Mouse (Mus musculus): ENCODE results near the gene Phlpp1.
"Not testable (repeated sequence)": the region's sequence is repeated elsewhere in the genome, so short reads cannot be mapped to it uniquely, and the experiment has no call there.

The Phlpp1 gene

DNA sequence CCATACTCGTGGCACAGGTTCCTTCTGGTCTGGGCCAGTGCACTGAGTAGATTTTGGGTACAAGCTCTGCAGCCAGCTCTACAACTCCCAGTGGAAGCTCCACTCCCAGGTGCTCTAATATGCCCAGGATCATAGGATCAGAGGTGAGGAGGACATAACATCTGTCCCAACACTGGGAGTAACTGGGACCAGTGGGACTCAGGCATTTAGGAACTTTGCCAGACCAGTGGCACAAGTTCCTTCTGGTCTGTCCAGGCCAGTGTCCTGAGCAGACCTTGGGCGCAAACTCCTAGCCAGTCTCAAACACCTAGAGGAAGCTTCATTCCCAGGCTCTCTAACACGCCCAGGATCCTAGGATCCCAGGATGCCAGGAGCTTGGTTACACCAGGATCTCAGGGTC is 72.7 kb downstream of the Phlpp1 start:
- DNase-seq (ENCODE audit: low read depth): no peak

DNA sequence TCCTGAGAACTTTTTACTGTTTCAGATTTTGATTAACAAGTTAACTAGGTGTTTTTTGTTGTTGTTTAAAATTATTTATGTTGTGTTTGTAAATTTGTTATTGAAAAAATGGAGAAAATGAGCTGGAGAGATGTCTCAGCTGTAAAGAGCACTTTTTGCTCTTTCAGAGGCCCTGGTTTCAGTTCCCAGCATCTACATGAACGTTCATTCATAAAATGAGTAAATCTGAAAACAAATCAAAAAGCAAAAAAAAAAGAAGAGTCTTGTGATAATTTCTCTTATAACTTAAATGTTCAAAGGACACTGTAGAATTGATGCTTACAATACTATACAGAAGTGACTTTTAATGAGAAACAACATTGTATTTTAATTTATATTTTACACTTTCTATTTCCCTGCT is 82.5 kb downstream of the Phlpp1 start:
- DNase-seq (ENCODE audit: low read depth): no peak

DNA sequence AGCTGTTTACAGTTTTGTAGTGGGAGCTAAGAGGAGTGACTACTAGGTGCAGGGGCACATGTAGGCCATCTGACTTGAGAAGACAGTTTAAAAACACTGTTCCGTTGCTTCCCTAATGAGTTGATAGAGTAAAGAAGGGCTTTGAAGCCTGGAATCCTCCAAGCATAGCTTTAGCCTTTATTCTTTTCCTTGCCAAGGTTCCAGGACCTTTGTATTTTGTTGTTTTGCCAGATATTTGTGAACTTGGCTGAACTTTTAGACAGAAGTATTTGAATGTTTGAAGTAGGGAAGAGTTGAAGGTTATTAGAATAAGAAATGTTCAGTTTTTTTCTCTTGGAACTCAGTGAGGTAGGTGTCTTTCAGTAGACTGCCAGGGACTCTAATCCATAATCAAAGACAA is 85.6 kb downstream of the Phlpp1 start:
- DNase-seq (ENCODE audit: low read depth): no peak

DNA sequence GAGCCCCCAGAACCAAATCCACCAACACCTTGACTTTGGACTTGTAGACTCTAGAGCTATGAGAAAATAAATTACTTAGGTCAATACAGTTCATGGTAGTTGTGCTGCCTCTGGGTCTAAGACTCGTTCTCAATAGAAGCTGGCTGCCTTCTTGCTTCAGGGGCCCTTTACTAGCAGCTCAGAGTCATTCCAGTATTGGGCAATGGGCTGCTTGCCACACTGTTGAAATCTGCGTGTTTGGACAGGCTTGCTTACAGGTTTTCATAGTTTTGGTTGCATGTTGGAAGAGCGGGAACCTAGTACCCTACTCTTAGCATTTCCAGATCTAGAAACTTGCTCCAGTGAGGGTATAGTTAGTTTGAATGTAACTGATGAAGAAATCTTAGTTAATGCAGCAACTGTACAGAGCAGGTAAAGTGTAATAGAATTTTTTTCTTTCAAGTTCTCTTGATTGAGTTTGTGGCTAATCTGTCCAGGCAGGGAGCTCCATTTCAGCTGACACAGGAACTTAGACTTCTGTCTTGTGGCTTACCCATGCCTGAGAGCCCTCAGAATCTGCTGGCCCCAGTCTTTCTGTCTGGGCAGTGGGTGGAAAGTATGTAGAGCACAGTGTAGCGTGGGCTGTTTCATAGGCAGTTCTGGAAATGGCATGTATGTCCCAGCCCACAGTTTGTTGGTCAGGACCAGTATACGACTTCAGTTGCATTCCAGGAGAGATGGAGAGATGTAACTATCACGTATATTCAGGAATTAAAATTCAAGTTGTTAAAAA is 96.7 kb downstream of the Phlpp1 start:
- DNase-seq (ENCODE audit: low read depth): no peak

DNA sequence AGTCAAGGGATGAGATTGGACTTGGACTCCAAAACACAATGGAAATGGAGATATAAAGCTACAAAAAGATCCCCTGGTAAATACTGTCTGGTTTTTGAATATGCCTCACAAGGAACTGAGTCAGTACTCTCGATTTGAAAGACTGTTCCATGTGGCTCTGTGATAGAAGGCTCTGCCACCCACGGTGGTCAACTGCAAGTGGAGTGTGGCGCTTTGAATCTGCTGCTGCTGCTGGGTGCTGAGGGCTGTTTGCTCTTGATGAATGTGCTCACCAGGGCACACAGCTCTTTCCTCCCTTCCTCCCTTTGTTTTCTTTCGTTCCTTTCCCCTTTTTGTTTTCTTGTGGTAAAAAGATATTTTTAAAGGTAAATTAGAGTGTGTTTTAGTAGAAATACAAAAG is 97.8 kb downstream of the Phlpp1 start:
- no peak for DNase-seq (ENCODE audit: low read depth)

DNA sequence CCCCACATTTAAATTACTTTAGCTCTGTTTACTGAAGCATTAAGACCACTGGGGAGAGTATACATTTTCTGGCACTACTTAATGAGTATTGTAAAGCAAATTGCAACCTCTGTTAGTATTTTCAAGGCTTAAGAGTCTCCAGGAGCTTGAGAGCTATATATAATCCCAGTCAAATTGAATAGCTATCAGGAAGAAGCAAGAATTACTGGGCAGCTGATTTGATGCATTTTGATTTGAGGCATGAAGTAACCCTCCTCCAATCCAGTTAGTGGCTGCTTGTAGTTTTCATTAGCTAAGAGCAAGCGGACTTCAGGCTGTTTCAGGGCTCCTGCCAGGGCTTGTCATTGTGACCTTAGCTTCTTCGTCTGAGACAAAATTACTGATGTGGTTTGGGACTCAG is 101.4 kb downstream of the Phlpp1 start:
- DNase-seq (ENCODE audit: low read depth): no peak

DNA sequence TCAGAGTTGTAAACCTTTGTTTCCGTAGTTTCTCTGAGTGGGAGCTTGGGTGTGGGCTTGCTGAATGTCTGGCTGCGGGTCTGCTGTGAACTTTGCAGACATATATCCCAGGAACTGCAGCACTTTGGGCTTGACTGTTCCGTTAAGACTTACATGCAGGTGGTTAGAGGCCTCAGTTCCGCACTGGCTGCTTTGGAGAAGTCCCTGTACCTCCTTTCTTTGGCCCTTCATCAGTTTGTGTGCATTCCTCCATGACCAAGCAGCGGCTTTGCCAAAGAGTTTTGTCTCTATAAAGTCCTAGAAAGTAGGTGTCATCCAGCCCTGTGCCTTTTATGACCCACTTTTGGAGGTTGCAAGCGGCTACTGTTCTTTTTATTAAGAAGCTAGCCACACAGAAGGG is 102.2 kb downstream of the Phlpp1 start:
- no peak for DNase-seq (ENCODE audit: low read depth)

DNA sequence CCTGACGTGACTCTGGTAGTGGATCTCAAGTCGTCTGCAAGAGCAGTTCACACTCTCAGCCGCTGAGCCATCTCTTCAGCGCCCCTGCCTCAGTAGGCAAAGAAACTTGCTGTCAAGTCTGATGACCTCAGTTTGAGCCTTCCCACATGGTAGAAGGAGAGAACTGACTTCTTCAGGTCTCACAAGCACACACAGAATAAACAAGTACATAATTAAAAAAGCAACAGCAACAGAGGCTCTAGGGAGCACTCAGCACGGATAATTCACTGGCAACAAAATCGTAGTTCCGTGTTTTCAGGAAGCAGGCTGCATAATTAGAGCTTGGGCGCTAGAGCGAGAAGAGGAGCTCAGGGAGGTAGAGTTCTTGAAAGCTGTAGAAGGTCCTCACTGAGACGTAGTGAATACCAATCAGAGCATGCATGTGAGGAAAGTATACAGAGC is 103.0 kb downstream of the Phlpp1 start:
- DNase-seq (ENCODE audit: low read depth): no peak

DNA sequence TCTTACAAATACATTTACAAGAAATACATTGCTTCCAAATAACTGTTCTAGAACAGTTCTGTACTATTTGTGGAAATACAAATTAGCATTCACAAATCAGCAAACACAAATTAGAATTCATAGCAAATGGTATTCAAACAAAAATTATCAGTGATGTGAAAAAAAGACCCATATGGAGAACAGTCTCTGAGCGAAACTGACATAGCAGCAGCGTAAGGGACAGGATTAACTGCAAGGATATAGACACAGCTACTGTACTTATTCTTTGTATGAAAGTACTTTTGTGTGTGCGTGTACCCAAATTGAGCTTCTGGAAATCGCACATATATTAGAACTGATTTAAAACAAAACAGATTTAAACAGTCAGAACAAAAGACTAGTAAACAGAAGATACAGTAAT is 103.6 kb downstream of the Phlpp1 start:
- DNase-seq (ENCODE audit: low read depth): no peak

DNA sequence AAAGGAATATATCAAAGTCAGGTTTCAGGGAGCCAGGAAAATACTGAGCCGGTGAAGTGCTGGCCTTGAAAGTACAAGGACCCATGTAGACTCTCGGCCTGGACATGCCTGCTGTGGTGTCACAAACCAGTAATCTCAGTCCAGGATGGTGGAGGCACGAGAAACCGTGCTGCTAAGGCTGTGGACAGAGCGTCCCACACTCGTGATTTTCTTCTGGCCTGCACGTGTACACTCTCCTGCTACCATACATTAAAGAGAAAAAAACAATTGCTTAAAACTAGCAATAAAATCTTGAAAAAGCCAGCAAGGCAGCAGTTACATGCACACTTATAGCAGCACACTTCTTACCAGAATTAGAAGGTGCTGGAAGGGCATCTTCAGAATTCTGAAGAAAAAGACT is 104.2 kb downstream of the Phlpp1 start:
- DNase-seq (ENCODE audit: low read depth): no peak

DNA sequence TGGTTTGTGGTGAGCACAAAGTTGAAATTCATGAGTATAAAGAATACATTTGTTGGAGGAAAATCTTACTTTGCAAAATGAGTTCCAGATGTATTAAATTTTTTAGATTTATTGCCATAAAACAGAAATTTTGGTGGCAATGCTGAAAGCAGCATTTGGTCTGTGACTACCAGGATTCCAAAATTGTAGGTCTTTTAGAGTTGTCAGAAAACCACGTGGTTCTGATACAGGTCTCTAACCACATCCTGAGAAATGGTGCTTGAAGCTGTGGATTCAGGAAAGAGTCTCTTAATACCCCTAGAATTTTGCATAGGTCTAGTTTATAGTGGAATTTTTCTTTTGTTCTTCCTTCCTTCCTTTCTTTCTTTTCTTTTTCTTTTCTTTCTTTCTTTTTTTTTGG is 105.3 kb downstream of the Phlpp1 start:
- DNase-seq (ENCODE audit: low read depth): no peak

DNA sequence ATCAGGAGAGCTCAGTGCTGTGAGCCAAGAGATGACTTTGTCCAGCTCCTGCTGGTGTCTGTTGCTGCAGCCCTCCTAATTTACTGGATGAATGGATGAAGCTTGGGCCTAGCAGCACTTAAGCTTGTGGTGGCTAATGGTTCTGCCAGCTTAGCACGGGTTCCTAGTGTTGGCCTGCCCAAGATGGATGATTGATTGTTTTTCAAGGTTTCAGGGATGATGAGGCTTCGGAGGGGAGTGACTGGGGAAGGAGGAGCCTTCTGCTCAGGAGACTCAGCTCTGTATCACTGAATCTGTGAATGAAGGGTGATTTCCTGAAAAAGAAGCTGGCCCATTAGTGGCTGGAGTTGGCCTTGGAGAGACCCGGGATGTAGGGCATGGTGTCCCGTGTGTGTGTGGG is 105.7 kb downstream of the Phlpp1 start:
- no peak for DNase-seq (ENCODE audit: low read depth)

DNA sequence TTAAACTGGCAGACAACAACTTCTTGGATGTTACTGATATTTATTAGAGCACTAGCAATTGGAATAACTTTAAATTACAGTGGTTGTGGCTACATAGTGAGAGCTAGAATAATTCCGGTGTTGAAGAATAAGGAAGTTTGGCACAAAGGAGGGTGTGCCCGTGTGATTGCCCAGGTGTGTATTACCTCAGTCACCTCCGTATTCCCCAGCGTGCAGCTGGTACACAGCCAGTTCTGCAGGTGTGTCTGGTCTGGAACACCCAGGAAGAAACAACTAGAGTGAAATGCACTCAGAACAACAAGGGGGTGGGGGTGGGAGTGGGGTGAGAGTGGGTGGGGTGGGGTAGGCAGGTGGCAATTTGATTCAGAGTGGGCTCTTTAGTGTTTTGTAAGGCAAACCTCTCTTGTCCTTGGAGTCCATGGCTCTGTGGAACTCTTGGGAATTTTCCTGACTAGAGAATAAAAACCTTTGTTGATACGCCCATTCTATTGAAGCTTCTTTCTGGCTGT is 107.1 kb downstream of the Phlpp1 start:
- DNase-seq (ENCODE audit: low read depth): no peak

DNA sequence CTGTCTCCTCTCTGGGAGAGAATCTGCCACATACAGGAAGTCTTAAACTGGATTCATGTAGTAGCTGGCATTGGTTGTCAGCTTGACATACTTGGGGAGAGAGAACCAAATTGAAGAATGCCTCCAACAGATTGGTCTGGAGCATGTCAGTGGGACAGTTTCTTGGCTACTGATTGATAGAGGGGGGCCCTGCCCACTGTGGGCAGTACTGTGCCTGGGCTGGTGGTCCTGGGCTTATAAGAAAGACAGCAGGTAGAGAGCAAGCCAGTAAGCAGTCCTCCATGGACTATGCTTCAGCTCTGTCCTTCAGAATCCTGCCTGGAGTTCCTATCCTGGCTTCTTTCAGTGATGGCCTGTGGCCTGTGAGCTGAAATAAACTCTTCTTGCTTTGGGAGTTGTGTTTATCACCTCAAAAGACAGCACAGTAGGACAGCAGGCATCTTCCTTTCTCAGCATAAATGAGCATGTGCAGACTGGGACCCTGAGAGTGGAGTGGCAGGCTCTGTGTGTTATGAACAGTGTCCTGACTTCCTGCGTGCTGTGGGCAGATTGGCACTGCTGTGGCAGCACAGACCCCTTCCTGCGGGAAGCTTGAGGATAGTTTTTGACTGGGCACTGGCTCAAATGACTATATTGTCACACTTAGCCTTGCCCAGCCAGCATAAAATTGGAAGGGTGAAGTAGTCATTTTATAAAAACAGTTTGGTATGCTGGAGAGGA is 108.0 kb downstream of the Phlpp1 start:
- no peak for DNase-seq (ENCODE audit: low read depth)

DNA sequence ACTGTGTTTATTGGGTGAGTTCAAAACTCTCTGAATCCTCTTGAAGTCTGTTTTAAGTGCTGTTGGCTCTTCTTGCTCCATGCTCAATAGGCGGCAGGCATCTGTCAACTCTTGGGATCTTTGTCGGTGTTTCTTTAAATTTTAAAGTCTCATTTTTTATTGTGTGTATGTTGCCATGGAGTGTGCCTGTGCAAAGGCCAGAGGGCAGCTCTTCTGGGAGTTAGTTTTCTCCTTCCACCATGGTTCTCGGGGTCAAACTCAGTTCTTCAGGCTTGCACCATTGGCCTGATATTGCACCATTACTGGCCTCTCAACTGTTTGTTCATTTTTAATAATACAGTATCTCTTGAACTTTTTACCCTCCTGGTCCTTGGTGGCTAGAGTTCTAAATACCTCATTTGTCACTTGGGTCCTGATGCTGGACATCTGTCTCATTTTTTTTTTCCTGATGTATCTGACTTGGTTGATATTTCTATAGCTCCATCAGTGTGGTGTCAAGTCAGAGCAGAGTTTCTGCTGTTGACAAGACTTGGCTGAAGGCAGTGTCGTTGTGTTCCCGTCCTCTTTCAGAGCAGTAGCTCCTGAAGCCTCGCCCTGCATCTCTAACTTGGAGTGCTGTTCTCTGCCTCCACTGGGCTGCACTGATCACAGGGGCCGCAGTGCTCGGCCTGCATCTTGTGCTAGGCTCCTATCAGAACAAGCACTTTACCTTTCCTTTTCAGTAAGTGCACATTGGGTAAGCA is 108.8 kb downstream of the Phlpp1 start:
- no peak for DNase-seq (ENCODE audit: low read depth)

DNA sequence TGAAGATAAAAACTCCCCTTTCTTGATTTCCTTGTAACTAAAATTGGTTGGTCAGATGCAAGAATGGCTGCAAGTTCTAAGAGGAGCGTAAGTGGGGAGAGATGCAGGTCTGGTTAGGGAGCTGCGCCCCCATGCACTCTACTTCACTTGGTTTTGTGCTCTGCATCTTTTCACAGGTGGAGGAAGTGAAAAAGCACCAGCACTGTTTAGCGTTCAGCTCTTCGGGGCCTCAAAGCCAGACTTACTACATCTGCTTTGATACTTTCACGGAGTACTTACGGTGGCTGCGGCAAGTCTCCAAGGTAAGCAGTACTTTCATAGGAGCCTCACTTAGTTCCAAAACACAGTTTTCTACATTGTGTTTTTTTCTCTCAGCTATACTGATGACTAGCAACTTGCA is 115.3 kb downstream of the Phlpp1 start:
- DNase-seq (ENCODE audit: low read depth): no peak

DNA sequence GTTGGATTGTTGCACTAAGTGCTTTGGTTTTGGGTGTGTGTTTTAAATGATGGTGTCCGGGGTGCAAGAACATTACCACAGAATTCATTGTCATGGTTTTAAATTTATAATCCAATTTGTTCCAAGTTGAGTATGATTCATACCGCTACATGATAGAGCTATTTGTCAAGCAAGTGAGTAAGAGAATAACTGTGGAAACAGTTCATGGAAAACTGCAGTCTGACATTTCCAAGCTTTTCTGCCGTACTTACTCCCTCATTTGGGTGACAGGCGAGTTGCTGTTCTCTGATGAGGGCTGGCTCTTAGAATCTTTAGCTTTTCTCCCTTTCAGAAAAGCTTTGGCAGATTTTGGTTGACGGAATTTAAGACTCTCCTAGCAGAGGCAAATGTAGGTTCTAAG is 117.5 kb downstream of the Phlpp1 start:
- DNase-seq (ENCODE audit: low read depth): no peak

DNA sequence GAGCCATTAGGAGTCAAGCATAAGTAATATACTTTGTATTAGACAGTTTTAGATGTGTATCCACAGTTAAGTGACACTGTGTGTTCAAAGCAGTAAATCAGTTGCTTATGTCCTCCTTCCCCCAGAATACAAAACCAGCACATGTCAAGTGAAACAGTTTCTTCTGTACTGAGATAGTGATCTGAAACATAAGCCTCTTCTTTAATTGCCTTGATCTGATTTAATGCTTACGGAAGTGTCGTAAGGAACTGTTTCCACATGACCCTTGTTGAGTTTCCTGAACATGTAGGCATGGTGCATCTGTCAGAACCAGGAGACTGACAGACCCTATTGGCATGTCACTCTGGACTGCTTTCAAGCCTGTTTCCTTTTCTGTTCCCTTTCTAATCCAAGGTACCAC is 118.0 kb downstream of the Phlpp1 start:
- no peak for DNase-seq (ENCODE audit: low read depth)

DNA sequence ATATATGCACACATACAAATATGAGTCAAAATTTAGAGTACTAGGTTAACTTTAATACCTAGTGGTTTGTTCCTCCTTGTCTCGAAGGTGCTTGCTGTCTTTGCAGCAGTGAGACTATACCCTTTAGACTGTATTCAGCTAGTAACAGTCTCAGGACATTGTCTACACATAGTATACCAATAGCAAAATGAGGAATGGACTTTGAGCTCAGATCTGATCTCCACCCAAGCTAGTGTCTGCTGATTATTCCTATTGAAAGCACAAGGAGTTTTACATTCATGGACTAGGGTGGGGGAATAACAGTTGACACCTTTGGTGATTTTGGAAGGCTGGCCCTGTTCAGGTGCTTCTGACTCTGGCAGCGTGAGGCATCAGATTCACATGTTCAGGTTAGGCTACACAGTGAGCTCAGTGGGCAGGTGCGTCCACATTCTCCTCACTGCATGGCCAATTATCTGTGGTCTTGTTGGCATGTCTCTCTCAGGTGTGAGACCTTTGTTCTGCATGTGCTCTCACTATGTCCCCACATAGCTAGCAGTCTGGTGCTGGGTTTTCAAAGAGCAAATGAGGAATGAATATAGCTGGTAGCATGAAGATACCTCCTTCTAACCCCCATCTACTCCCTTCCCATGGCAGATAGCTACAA is 138.0 kb downstream of the Phlpp1 start:
- DNase-seq (ENCODE audit: low read depth): no peak

DNA sequence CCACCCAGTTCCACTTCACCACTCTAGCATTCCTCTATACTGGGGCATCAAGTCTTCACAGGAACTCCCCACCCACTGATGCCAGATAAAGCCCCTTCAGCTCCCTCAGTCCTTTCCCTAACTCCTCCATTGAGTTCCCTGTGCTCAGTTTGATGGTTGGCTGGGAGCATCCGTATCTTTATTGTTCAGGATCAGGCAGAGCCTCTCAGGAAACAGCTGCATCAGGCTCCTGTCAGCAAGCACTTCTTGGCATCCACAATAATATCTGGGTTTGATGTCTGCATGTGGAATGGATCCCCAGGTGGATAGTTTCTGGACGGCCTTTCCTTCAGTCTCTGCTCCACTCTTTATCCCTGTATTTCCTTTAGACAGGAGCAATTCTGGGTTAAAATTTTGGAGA is 138.7 kb downstream of the Phlpp1 start:
- no peak for DNase-seq (ENCODE audit: low read depth)

DNA sequence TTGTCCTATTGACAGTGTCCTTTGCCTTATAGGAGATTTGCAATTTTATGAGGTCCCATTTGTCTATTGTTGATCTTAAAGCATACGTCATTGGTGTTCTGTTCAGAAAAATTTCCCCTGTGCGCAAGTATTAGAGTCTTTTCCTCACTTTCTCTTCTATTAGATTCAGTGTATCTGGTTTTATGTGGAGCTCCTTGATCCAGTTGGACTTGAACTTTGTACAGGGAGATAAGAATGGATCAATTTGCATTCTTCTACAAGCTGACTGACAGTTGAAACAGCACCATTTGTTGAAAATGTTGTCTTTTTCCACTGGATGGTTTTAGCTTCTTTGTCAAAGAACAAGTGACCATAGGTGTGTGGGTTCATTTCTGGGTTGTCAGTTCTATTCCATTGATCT is 140.3 kb downstream of the Phlpp1 start:
- DNase-seq (ENCODE audit: low read depth): not testable (repeated sequence)

DNA sequence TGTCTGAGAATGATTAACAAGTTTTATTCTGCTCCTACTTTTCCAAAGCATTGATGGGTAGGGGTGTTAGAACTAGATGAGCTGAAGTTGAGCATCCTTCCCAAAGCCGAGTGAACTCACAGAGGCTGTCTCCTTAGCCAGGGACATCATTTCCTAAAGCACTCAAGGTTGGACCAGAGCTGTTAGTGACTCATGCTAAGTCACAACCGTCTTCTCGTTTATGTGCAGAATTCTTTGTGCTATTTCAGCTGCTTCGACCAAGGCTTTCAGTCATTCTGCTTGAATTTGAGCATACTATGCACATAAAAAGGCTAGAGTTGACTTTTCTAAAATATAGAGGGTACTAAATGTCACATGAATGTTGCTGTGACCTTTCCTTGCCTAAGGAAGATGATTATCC is 142.9 kb downstream of the Phlpp1 start:
- DNase-seq (ENCODE audit: low read depth): no peak
